Mouse (Mus musculus) heart, adult 11 months (tissue): ENCODE data around the gene Qk.

ENCODE experiments used
- DNase-seq: peaks from one replicate; pipeline ENCODE4 v3.0.0; 2022

The Qk gene

GRCm38 (mm10) chr17:10236595-10236994, 83.1 kb downstream of the Qk start:
- no peak for DNase-seq

DNA sequence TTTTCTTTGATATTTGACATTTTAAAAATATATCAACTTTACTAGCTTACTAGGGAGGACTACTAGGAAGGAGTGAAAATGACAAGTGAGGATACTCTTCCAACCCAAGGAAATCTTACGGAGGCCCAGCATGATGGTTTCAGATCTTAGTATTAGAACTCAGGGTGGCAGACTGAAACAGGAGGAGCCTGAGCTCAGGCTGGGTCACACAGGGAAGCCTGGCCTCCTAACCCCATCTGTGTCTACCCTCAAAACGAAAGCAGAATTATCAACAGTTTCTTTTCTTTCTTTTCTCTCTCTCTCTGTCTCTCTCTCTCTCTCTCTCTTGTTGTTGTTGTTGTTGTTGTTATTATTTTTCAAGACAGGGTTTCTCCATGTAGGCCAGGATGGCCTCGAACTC, 87.2 kb downstream of the Qk start:
- DNase-seq: no peak

DNA sequence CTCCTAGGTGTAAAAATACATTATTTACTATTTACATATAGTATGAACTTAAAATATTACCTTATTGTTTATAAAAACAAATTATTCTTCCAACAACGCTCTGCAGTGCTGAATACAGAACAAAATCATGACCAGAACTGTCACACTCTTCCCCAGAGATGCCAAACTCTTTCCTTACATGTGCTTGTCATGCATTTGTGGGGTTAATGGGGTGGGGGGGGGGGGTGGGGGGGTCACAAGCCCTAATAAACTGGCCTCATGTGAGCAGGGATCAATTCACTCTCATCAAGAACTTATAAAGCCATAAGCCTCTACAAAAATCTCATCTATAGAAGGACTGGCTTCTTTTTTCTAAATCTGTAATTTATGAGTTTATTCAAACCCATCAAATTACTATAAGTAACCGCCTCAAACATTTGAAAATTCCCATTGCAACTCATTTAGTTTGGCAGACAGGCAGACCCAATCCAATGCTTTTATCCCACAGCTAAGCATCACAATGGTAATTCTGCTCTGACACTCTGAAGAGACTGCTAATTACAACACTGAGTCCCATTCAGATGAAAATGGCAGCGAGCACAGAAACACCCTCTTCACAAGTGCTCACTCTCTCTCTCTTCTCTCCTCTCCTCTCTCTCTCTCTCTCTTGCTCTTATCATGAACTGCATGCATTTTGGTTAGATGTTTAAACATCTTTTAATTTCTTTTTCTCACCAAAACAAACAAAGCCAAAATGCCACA, 91.7 kb downstream of the Qk start:
- no peak for DNase-seq

- DNase-seq: no peak
Observed at GRCm38 (mm10) chr17:10216164-10216563, 103.5 kb downstream of the Qk start.

DNA sequence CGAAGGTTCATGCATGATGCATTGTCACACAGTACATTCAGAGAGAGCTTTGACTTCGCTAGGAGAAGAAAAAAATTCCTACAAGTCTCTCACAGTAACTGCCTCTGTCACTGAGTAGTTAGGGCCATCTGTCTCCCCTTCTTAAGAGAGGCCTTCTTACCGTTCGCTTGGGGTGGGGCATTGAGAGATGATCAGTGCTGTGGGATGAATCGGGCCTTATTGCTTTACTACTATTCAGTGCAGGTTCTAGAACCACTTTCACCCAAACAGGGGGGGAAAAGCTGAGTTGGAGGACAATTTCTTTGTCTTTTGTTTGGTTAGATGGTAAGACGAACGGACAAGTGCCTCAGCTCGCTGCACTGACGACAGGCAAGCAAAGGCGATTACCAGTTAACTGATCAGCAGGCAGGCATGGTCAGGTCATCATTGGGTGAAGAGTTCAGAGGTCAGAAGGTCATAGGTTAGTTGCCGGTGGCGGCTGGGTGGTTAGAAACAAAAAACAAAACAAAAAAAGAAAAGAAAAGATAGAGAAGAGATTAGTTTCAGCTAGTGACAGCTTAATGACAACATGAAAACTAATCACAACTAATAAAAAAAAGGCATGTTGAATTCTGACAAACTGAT, 110.4 kb downstream of the Qk start:
- no peak for DNase-seq

DNA sequence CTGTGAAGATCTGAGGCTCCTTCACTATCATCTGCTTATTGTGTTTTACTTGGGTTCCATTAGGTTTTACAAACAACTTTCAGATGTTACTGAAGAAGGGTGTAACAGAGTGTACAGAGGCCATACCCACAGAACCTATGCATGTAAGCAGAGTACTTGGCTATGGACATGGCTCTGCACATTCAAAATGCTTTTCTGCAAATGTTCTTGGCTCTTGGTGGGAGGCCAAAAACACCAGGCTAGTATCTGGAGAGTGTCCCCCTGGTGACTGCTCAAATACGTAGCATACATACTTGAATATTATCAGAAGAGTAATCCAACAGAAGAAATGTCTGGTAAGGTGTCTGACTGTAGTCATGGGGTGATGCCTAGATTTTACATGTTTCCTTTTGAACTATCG, 121.0 kb downstream of the Qk start:
- DNase-seq: peak; percentile 79

DNA sequence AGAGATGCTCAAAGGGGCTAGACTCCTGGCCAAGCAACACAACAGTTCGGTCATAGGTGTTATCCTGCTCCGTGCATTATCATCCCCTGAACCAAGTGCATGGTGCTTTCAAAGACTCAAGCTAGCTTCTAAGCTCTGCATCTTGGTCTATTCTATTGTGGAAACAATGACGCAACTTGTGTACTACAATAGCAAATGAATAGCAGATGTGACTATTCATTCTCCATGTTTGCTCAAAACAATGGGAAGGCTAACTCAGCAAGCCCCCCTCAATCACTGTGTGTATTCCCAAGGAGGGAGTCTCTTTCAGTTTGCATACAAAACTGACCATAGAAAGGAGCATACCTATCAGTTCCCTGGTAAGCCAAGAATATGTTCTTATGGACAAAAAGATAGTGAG, 121.4 kb downstream of the Qk start:
- no peak for DNase-seq

GRCm38 (mm10) chr17:10195703-10196102, 124.0 kb downstream of the Qk start:
- peak; percentile 85 for DNase-seq

- DNase-seq: no peak
Observed at GRCm38 (mm10) chr17:10190857-10191256, 128.8 kb downstream of the Qk start.

DNA sequence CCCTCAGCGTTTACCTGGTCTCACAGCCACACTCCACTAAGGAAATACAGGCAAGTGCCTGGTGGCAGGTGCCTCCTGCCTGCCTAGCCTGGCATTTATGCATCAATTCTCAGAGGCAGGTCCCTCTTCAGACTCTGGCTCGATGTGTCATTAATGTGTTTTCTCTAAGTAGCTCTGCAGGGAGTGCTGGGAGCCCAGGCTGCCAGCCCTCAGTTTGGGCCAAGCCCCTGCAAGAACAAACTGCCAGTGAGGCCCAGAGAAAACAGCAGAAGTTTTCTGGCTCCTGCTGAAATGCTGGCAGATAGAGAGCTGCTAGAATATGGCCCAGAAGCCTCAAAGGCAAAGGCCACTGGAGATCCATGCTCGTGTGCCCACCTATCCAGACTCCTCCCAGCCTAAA, 131.2 kb downstream of the Qk start:
- peak; percentile 81 for DNase-seq

DNA sequence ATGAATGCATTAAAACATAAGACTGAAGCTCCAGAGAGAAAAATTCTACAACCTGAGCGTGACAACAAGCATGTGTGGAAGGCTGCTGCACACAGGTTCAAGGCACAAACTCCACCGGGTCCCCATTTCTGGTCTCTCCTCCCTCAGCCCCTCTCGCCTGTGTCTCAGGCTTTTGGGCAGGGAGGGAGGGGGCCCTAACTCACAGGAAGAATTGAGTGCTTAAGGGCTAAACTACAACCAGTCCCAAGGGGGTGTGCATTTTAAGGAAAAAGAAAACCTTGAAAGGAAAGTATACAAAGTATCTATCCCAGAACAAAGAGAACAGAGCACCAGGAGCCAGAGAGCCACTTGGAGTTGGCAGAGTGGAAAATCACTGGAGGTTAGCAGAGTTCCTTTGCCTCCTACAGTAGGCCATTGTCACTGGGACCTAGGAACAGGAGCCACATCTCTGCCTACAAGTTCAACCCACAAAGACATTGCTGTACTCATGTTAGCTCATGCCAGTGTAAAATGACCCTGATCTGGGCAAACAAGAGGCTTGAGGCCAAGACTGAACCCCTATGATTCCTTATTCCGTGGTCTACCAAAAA, 132.1 kb downstream of the Qk start:
- DNase-seq: peak; percentile 80

DNA sequence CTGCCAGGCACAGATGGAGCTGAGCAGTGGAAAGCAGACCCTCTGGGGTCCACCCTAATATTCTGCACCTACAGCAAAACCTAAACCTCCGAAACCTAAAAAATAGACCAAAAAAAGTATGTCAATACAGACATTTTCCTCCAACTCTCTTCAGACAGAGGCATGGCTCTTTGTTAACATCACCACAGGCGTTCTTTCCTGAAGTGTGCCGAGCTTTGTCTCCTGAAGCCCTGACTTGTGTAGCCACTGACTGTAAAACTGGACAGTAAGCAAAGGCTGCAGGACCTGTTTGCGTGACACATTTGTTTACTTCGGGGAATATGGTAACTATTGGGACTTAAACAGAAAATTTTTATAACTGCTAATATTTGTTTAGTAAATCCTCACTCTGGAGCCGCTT, 137.9 kb downstream of the Qk start:
- DNase-seq: peak; percentile 62

GRCm38 (mm10) chr17:10177096-10177495, 142.6 kb downstream of the Qk start:
- DNase-seq: no peak

GRCm38 (mm10) chr17:10161258-10161657, 158.4 kb downstream of the Qk start:
- DNase-seq: peak; percentile 90

GRCm38 (mm10) chr17:10160415-10160814, 159.2 kb downstream of the Qk start:
- no peak for DNase-seq

- peak; percentile 94 for DNase-seq
Observed at GRCm38 (mm10) chr17:10152808-10153413, 166.7 kb downstream of the Qk start.
